Mouse (Mus musculus): ENCODE data around the gene Fra10ac1. TPM values are rescaled to one million over a fixed set of nuclear protein-coding genes. Genes with fewer than 3 reads are reported as not detected.

The Fra10ac1 gene
- total RNA-seq, 1 experiment = 12.2 TPM

DNA sequence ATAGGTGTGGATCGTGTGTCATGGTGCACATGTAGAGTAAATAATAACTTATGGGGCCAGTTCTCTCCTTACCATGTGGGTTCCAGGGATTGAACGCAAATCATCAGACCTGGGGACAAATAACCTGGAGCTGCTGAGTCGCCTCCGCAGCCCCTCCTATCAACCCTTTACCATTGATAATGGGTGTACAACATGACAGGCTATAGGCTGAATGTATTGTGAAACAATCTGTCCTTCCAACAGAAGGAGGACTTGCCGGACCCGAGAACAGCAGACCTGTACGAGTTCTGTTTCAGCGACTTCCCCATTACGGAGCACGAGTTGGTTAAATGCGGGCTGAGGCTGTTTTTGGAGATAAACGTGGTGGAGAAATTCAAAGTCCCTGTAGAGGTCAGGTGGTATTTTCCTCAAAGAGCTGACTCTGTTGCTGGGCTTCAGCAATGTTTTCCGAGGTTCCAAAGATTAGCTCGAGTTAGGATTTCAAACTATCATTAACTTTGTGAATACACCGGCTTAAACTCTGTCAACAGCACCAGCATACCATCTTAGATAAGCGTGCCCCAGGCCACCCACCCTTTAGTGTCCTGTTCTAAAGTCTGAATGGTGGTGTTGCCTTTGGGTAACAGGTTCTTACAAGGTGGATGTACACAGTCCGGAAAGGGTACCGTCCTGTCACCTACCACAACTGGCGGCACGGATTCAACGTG lies 62.2 kb downstream of the Fra10ac1 start:
- no peaks in the 10 kb centered on the region for H3K36me3 ChIP-seq (ENCODE audit: control insufficient read depth, insufficient read depth, low read length, poor library complexity, severe bottlenecking)
- no peak overlapping the region for H3K27ac ChIP-seq (ENCODE audit: insufficient read depth, low read depth, low read length, poor library complexity, severe bottlenecking)

DNA sequence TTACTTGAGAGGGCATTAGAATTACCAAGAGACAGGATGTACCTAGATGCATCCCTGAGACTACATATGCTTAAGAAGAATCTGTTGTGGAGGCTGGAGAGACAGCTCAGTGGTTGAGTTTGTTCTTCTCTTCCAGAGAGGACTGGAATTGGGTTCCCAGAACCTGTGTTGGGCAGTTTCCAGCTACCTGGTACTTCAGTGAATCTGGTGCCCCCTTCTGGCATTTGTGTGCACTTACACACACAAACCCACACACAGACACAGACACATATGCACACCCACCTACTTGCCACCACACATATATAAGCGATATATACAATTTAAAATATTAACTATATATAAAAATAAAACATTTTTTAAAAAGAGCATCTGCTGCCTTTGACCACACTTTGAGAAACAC lies 67.7 kb downstream of the Fra10ac1 start:
- no peak overlapping the region for H3K27ac ChIP-seq (ENCODE audit: insufficient read depth, low read depth, low read length, poor library complexity, severe bottlenecking)
- DNase-seq (ENCODE audit: low read depth, low spot score) = peak; percentile 38
- no peaks in the 10 kb centered on the region for H3K9me3 ChIP-seq (ENCODE audit: control insufficient read depth, insufficient read depth, low read depth, low read length)
- no peaks in the 10 kb centered on the region for H3K4me1 ChIP-seq (ENCODE audit: control insufficient read depth in 2 of 2, insufficient read depth in 2 of 2, low read length in 2 of 2, poor library complexity in 1 of 2)
- in situ Hi-C loops (cut with MboI; ENCODE audit: low sequenced_read_pairs in 2 of 2, unreplicated experiment in 2 of 2) = no loop called here
- peak; percentile 70; the same call in 1 of the 2 replicates for TF ChIP-seq ZC3H11A (IDR thresholded peaks at IDR 0.05; ENCODE audit: borderline replicate concordance, low read depth, low read length)
- TF ChIP-seq CHD2 (IDR thresholded peaks at IDR 0.05; ENCODE audit: low read depth, low read length) = no peak
- no peak for TF ChIP-seq HCFC1 (IDR thresholded peaks at IDR 0.05; ENCODE audit: borderline replicate concordance, insufficient read depth, low read length)
- no peak overlapping the region for H3K9ac ChIP-seq (ENCODE audit: insufficient read depth, low read depth, low read length, poor library complexity, severe bottlenecking)
- no peak overlapping the region for H3K4me3 ChIP-seq (ENCODE audit: insufficient read depth in 1 of 2, low read depth in 1 of 2, low read length in 2 of 2, poor library complexity in 1 of 2, severe bottlenecking in 1 of 2)
- no peaks in the 10 kb centered on the region for H3K36me3 ChIP-seq (ENCODE audit: control insufficient read depth, insufficient read depth, low read length, poor library complexity, severe bottlenecking)

More for the DNA sequence above, 62.2 kb downstream of the Fra10ac1 start:
- no peak overlapping the region for H3K9ac ChIP-seq (ENCODE audit: insufficient read depth, low read depth, low read length, poor library complexity, severe bottlenecking)
- in situ Hi-C loops (cut with MboI; ENCODE audit: low sequenced_read_pairs in 2 of 2, unreplicated experiment in 2 of 2) = no loop called here
- no peaks in the 10 kb centered on the region for H3K9me3 ChIP-seq (ENCODE audit: control insufficient read depth, insufficient read depth, low read depth, low read length)
- no peaks in the 10 kb centered on the region for H3K4me1 ChIP-seq (ENCODE audit: control insufficient read depth in 2 of 2, insufficient read depth in 2 of 2, low read length in 2 of 2, poor library complexity in 1 of 2)
- no peak overlapping the region for H3K4me3 ChIP-seq (ENCODE audit: insufficient read depth in 1 of 2, low read depth in 1 of 2, low read length in 2 of 2, poor library complexity in 1 of 2, severe bottlenecking in 1 of 2)
- DNase-seq (ENCODE audit: low read depth, low spot score) = no peak
- TF ChIP-seq MAFK (IDR thresholded peaks at IDR 0.05; ENCODE audit: insufficient read depth, low read depth, low read length) = no peak
- TF ChIP-seq ZNF384 (IDR thresholded peaks at IDR 0.05; ENCODE audit: low read depth, low read length) = no peak
- TF ChIP-seq CHD2 (IDR thresholded peaks at IDR 0.05; ENCODE audit: low read depth, low read length) = no peak
- TF ChIP-seq ZC3H11A (IDR thresholded peaks at IDR 0.05; ENCODE audit: borderline replicate concordance, low read depth, low read length) = no peak
- TF ChIP-seq HCFC1 (IDR thresholded peaks at IDR 0.05; ENCODE audit: borderline replicate concordance, insufficient read depth, low read length) = no peak

DNA sequence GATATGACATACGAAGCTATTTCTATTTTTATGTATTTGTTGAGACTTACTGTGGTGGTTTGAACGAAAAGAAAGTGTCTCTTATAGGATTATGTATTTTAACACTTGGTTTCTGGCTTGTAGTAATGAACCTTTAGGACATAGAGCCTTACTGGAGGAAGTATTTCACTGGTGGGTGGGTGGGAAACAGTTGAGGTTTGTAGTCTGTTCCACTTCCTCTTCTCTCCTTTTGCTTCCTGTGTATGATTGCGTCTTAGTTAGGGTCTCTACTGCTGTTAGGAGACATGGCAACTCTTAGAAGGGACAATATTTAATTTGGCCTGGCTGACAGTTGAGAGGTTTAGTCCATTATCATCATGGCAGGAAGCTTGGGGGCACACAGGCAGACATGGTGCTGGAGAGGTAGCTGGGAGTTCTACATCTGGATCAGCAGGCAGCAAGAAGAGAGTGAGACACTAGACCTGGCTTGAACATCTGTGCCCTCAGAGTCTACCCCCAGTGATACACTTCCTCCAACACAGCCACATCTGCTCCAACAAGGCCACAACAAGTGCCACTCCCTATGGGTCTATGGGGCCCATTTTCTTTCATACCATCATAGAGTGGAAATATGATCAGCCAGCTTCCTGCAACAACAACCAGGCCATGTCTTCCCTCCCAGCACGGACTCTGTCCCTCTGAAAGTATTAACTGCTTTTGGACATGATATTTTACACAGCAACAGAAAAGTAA lies 80.2 kb downstream of the Fra10ac1 start:
- in situ Hi-C loops (cut with MboI; ENCODE audit: low sequenced_read_pairs in 2 of 2, unreplicated experiment in 2 of 2) = no loop called here
- no peaks in the 10 kb centered on the region for H3K4me1 ChIP-seq (ENCODE audit: control insufficient read depth in 2 of 2, insufficient read depth in 2 of 2, low read length in 2 of 2, poor library complexity in 1 of 2)
- no peaks in the 10 kb centered on the region for H3K9me3 ChIP-seq (ENCODE audit: control insufficient read depth, insufficient read depth, low read depth, low read length)
- no peak for TF ChIP-seq HCFC1 (IDR thresholded peaks at IDR 0.05; ENCODE audit: borderline replicate concordance, insufficient read depth, low read length)
- no peak overlapping the region for H3K9ac ChIP-seq (ENCODE audit: insufficient read depth, low read depth, low read length, poor library complexity, severe bottlenecking)
- no peaks in the 10 kb centered on the region for H3K36me3 ChIP-seq (ENCODE audit: control insufficient read depth, insufficient read depth, low read length, poor library complexity, severe bottlenecking)
- DNase-seq (ENCODE audit: low read depth, low spot score) = no peak
- H3K27ac ChIP-seq (ENCODE audit: insufficient read depth, low read depth, low read length, poor library complexity, severe bottlenecking) = no peak overlapping the region
- H3K4me3 ChIP-seq (ENCODE audit: insufficient read depth in 1 of 2, low read depth in 1 of 2, low read length in 2 of 2, poor library complexity in 1 of 2, severe bottlenecking in 1 of 2) = no peak overlapping the region

Other genes with a start within 250 kb of the Fra10ac1 start
- 29.8 and 44.3 TPM in 2 replicates for gene Myof, start 180.6 kb downstream of the Fra10ac1 start, total RNA-seq (2012; rRNA removed)
- gene Cep55, start 169.1 kb downstream of the Fra10ac1 start, total RNA-seq (2012; rRNA removed) = 43.5 and 51.1 TPM in 2 replicates
- 0.22 and 0.90 TPM in 2 replicates for gene Ffar4, start 127.1 kb downstream of the Fra10ac1 start, total RNA-seq (2012; rRNA removed)
- 2.7 and 3.4 TPM in 2 replicates for gene Rbp4, start 98.9 kb downstream of the Fra10ac1 start, total RNA-seq (2012; rRNA removed)
- not detected in 2 replicates for gene Pde6c, start 91.4 kb downstream of the Fra10ac1 start, total RNA-seq (2012; rRNA removed)
- gene Lgi1, start 40.4 kb upstream of the Fra10ac1 start, total RNA-seq (2012; rRNA removed) = 0.18 and 0.53 TPM in 2 replicates
- 28.4 and 36.3 TPM in 2 replicates for gene Slc35g1, start 171.8 kb upstream of the Fra10ac1 start, total RNA-seq (2012; rRNA removed)